Mouse (Mus musculus) stomach, postnatal 0 days (tissue): ENCODE measurements around the gene Prpsap1.

ENCODE experiments used
- CTCF ChIP-seq: IDR thresholded peaks from 2 replicates; pipeline ENCODE4 v1.5.1; 2016; ENCODE audit warnings: antibody characterized with exemption, low read depth, mild to moderate bottlenecking, moderate library complexity
- EP300 ChIP-seq: optimal IDR thresholded peaks from 2 replicates; pipeline ENCODE3; 2016; ENCODE audit warnings: antibody characterized with exemption

GRCm38 (mm10) chr11:116431428-116432077 is 62.4 kb downstream of the Prpsap1 start:
- no peak for TF ChIP-seq EP300
- TF ChIP-seq CTCF: no peak
